Mouse (Mus musculus): ENCODE data around the gene Hectd2.

- no peak for TF ChIP-seq POLR2A (IDR thresholded peaks at IDR 0.05; ENCODE audit: insufficient read depth, low read length)
- TF ChIP-seq EP300 (IDR thresholded peaks at IDR 0.05; ENCODE audit: insufficient read depth, low read depth, low read length) = no peak
- TF ChIP-seq CTCF (IDR thresholded peaks at IDR 0.05; ENCODE audit: low read depth, low read length) = no peak
Observed at GRCm38 (mm10) chr19:36665206-36665605, 110.8 kb downstream of the Hectd2 start.
